Mouse (Mus musculus): ENCODE data around the gene Srgap2. TPM values are rescaled to one million over a fixed set of nuclear protein-coding genes. Genes with fewer than 3 reads are reported as not detected.
"Not testable (repeated sequence)": the region's sequence is repeated elsewhere in the genome, so short reads cannot be mapped to it uniquely, and the experiment has no call there.

Srgap2 gene
- total RNA-seq, 2 experiments from 2014 or later, result 7.8 to 22.6 TPM

DNA sequence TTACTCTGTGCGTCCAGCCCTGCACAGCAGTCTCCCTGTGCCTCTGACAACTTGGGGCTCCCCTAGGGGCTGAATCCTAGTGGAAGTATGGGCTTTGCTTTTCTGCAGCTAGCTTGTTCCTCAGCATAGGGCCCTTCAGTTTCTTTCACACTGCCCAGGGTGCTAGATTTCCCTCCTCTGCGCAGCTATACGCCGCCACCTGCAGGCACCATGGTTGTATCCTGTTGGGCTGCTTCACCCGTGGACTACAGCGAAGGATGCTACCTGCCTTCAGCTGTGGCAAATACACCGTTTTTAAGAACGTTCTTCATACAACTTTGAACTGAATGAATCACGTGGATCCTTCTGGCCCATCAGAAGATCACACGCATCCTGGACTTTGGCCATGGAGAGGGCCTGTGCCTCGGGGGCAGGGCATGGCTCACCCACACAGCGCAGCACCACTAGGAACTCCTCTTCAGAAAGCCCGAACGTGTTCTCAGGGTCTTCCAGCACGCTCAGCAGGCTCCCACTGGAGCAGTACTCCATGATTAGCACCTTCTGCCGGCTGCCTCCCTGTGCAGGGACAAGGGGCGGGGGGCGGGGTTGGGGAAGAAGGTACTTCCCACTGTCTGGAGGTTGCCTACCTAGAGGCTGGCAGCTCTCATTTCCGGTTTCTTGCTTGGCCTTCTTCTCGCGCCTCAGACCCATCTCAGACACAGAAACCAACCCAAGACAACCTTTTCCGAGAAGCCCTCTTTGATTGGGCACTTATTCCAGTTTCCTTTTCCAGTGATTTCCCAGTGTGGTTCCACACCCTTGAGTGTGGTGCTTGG is 252.2 kb downstream of the Srgap2 start:
- ATAC-seq (replicated peaks; ENCODE audit: low FRiP score, low TSS enrichment, poor library complexity, severe bottlenecking), result no peak

- ATAC-seq (replicated peaks; ENCODE audit: low FRiP score, low TSS enrichment, poor library complexity, severe bottlenecking), result peak; percentile 63; the same call in 1 of the 2 replicates
Observed at GRCm38 (mm10) chr1:131269797-131270578, 257.2 kb downstream of the Srgap2 start.

DNA sequence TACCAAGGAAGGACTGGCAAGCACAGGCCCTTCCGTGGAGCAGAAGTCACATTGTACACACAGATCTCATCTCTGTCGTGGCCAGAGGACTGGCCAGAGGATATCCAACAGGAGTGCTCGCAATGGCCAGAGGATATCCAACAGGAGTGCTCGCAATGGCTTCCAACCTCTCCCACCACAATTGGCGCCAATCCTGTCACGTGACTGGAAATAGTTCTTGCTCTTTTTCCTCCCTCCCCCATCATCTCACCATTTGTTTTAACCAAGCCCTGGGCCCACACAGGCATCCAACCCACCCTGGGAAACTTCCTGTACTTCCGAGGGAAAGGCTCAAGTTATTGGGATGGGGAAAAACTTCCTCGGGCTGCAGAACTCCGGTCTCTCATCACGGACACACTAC is 258.4 kb downstream of the Srgap2 start:
- no peak for ATAC-seq (replicated peaks; ENCODE audit: low FRiP score, low TSS enrichment, poor library complexity, severe bottlenecking)

- ATAC-seq (replicated peaks; ENCODE audit: low FRiP score, low TSS enrichment, poor library complexity, severe bottlenecking), result no peak
Observed at GRCm38 (mm10) chr1:131263905-131264304, 263.2 kb downstream of the Srgap2 start.

GRCm38 (mm10) chr1:131260309-131260656 is 266.9 kb downstream of the Srgap2 start:
- peak; percentile 72 for ATAC-seq (replicated peaks; ENCODE audit: low FRiP score, low TSS enrichment, poor library complexity, severe bottlenecking)

GRCm38 (mm10) chr1:131259632-131260308 is 267.4 kb downstream of the Srgap2 start:
- no peak for ATAC-seq (replicated peaks; ENCODE audit: low FRiP score, low TSS enrichment, poor library complexity, severe bottlenecking)

DNA sequence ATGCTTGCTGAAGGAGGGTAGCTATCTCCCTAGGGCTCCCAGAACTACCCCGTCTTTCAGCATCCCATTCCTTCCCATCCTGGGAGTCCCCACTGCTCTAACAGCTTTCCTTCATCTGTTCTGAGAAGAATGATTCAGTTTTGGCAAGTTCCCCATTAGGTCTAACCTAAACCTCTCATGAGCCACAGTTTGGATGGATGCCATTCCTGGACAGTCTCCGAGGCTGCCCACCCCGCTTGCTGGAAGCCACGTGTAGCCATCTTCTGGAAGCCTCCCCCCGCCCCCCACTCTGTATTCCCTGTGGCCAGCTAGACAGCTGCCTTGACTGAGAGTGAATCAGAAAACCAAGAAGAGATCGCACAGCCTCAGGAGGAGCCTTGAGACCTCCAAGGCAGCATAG is 269.9 kb downstream of the Srgap2 start:
- no peak for ATAC-seq (replicated peaks; ENCODE audit: low FRiP score, low TSS enrichment, poor library complexity, severe bottlenecking)

DNA sequence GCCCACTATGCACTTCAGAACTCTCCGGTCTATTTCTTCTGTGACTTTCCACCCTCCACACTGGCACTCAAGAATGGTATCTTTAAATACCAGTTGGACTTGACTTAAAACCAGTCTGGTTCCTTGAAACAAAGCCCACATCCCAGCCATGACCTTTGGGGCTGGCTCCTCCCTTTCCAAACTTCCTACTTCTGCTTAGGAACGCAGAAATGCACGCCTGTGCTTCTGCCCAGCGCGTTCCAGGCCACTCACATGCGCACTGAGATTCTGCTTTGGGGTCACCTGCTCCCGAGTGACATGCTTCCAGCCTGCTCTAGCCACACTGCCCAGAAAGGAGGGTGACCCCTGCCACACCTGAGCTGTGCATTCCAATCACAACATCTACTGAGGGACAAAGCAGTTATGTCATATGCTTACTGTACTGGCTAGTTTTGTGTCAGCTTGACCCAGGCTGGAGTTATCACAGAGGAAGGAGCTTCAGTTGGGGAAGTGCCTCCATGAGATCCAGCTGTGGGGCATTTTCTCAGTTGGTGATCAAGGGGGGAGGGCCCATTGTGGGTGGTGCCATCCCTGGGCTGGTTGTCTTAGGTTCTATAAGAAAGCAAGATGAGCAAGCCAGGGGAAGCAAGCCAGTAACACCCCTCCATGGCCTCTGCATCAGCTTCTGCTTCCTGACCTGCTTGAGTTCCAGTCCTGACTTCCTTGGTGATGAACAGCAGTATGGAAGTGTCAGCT is 274.5 kb downstream of the Srgap2 start:
- not testable (repeated sequence) for ATAC-seq (replicated peaks; ENCODE audit: low FRiP score, low TSS enrichment, poor library complexity, severe bottlenecking)

GRCm38 (mm10) chr1:131246433-131247395 is 280.4 kb downstream of the Srgap2 start:
- peak; percentile 38; the same call in 1 of the 2 replicates for ATAC-seq (replicated peaks; ENCODE audit: low FRiP score, low TSS enrichment, poor library complexity, severe bottlenecking)

DNA sequence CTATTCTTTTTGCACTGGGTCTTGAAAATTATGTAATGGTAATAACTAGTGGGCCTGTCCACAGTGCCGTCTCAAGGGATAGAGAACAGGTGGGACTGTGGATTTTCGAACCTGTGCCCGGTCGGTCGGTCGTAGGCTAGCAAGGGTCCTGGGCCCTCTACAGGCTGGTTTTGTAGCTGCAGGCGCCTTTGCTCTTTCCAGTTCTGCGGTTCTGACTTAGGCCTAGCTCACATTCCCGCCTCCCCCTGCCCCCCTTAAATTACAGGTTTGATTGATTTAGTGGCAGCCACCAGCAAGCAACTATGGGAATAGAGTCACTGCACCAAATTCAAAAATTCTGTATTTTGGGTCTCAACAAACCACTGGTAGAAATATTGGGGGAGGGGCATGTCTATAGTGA is 281.2 kb downstream of the Srgap2 start:
- ATAC-seq (replicated peaks; ENCODE audit: low FRiP score, low TSS enrichment, poor library complexity, severe bottlenecking), result peak; percentile 60

DNA sequence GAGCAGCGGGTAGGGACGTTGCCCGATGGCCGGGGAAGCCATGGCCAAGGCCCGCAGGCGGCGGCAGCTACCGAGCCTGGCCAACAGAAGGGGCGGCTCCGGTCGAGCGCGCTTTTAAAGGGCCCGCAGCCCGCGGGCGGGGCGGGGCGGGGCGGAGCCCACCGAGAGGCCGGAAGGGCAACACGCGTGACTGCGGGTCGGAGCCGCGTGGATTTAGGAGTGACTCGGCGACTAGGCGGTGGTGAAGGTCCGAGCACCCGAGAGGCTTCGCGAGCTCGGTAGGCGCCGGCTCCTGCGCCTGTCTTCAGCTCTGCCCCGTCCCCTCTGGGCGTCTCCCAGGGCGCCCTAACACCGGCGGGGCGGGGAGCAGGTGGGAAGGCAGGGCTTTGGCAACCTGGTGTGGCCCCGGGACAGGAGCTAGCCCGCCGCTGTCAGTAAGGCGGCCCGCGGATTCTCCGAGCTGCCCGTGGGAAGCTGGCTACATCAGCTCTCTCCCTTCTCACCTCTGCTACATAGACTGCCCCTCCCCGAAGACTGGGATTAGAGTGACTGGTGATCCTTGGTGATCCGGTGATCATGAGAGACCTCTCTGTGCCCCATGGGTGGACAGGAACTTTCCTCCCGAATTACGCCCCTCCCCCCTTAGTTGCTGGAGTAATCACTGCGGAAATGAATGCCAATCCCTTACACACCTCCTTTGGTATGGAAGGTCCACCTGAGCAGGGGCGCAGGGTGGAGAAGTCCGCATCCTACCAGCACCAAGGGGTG is 281.9 kb downstream of the Srgap2 start, which contains the start of gene Rassf5:
Gene Rassf5, minus strand, starts transcription at position 170 of the 768 bp plus-strand sequence.
- ATAC-seq (replicated peaks; ENCODE audit: low FRiP score, low TSS enrichment, poor library complexity, severe bottlenecking), result peak; percentile 68

DNA sequence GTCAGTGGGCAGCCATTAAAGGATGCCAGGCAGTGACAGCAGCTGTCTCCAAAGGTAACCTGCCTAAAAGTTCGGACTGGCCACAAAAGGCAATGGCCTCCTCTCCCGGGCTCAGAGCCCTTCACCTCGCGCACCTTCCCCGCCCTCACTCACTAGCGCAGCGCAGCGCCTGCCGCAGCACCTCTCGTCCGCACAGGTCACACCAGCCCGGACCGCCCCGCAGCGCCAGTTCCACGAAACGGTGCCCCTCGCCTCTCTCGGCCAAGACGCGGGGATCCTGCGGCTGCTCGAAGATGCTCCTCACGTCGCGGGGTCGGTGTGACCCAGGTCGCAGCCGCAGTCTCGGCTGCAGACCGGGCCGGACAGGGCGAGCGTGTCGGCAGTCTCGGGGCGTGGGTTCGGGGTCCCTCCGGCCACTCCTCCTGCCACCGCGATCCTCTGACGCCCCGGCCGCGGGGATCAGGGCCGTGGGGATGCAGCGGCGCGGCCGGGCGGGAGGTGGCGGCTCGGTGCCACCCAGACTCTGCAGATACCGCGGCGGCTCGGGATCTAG is 282.5 kb downstream of the Srgap2 start:
- peak; percentile 35 for ATAC-seq (replicated peaks; ENCODE audit: low FRiP score, low TSS enrichment, poor library complexity, severe bottlenecking)

DNA sequence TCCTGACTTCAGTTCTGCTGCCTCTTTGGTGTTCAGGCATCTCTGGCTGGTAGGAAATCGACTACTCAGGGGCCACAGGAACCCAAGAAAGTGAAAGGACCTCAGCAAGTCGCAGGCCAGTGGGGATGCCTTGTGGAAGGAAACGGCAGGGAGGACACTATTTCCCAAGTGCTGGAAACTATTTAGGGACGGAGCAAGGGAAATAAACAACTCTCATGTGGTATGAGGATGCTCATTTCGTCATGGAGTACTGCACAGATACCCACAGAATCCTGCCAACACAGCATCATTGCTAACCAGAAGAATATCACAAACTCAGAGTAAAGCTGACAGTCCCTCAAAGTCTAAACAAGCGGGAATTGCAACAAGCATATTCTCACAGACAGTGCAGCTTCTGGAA is 284.2 kb downstream of the Srgap2 start:
- no peak for ATAC-seq (replicated peaks; ENCODE audit: low FRiP score, low TSS enrichment, poor library complexity, severe bottlenecking)

GRCm38 (mm10) chr1:131239576-131240193 is 287.5 kb downstream of the Srgap2 start:
- no peak for ATAC-seq (replicated peaks; ENCODE audit: low FRiP score, low TSS enrichment, poor library complexity, severe bottlenecking)

GRCm38 (mm10) chr1:131238931-131239381 is 288.2 kb downstream of the Srgap2 start:
- ATAC-seq (replicated peaks; ENCODE audit: low FRiP score, low TSS enrichment, poor library complexity, severe bottlenecking), result no peak

- ATAC-seq (replicated peaks; ENCODE audit: low FRiP score, low TSS enrichment, poor library complexity, severe bottlenecking), result no peak
Observed at GRCm38 (mm10) chr1:131236077-131236476, 291.1 kb downstream of the Srgap2 start.

Data from megakaryocyte-erythroid progenitor cell, adult 5-6 weeks (primary cell).